Mouse (Mus musculus) stomach, postnatal 0 days (tissue): ENCODE measurements around the gene Smim14. TPM values are rescaled to one million over a fixed set of nuclear protein-coding genes. Genes with fewer than 3 reads are reported as not detected.
A peak's percentile ranks its signal among the peaks of the same experiment; 100 is the strongest.

Experiments
- ATAC-seq: fragments of 200-750 bp; cut with Nextera tagmentation; 2 replicates; pipeline ENCODE4 v1.8.0; 2017; ENCODE audit not compliant: low FRiP score, low TSS enrichment
- DNase-seq: peaks from one replicate; pipeline ENCODE4 v3.0.0-alpha.2; 2016; ENCODE audit warnings: low spot score
- H3K27ac ChIP-seq: fragments of 300-500 bp; sonication (generic); replicated peaks from 2 replicates; pipeline ENCODE4 v1.5.1; 2014; ENCODE audit warnings: mild to moderate bottlenecking, control low read depth
- H3K27me3 ChIP-seq: fragments of 300-500 bp; sonication (generic); 2 replicates; pipeline ENCODE4 v1.6.1; 2014; ENCODE audit warnings: low read length; ENCODE audit not compliant: control insufficient read depth, insufficient read depth
- H3K36me3 ChIP-seq: fragments of 300-500 bp; sonication (generic); 2 replicates; pipeline ENCODE4 v1.6.1; 2014; ENCODE audit warnings: low read length, mixed read lengths; ENCODE audit not compliant: control insufficient read depth, insufficient read depth
- H3K4me1 ChIP-seq: fragments of 300-500 bp; sonication (generic); replicated peaks from 2 replicates; pipeline ENCODE4 v1.6.1; 2014; ENCODE audit warnings: antibody characterized with exemption; ENCODE audit not compliant: control insufficient read depth, insufficient read depth
- H3K4me2 ChIP-seq: fragments of 300-500 bp; sonication (generic); replicated peaks from 2 replicates; pipeline ENCODE4 v1.6.1; 2014; ENCODE audit warnings: low read depth, mild to moderate bottlenecking, control low read depth, moderate library complexity
- H3K4me3 ChIP-seq: fragments of 300-500 bp; sonication (generic); 2 replicates; pipeline ENCODE4 v1.5.1; 2014; ENCODE audit warnings: low read depth, low read length, control low read depth
- H3K9ac ChIP-seq: fragments of 300-500 bp; sonication (generic); 2 replicates; pipeline ENCODE4 v1.6.1; 2014; ENCODE audit warnings: mild to moderate bottlenecking, low read length, control low read depth, mixed read lengths
- H3K9me3 ChIP-seq: fragments of 300-500 bp; sonication (generic); 2 replicates; pipeline ENCODE4 v1.6.1; 2016; ENCODE audit warnings: low read length; ENCODE audit not compliant: control insufficient read depth
- CTCF ChIP-seq: IDR thresholded peaks from 2 replicates; pipeline ENCODE4 v1.5.1; 2016; ENCODE audit warnings: antibody characterized with exemption, low read depth, mild to moderate bottlenecking, moderate library complexity
- EP300 ChIP-seq: optimal IDR thresholded peaks from 2 replicates; pipeline ENCODE3; 2016; ENCODE audit warnings: antibody characterized with exemption
- WGBS: fragments of 180-500 bp; shearing (Covaris S2); extraction: QIAGEN DNeasy Blood & Tissue Kit; methylation state at CpG from one replicate; pipeline ENCODE4 v1.1.7; 2014; 5-methylcytosine and 5-hydroxymethylcytosine counted together
- polyA plus RNA-seq: library from polyadenylated mRNA; unstranded; fragments of >200 nt; fragmentation: Nextera tagmentation; extraction: Ambion mirVana; gene quantifications from 2 replicates; pipeline ENCODE4 v1.2.1, GENCODE M21; 2015

Gene Smim14
- polyA plus RNA-seq, 1 experiment from 2014 or later: 360 TPM

DNA sequence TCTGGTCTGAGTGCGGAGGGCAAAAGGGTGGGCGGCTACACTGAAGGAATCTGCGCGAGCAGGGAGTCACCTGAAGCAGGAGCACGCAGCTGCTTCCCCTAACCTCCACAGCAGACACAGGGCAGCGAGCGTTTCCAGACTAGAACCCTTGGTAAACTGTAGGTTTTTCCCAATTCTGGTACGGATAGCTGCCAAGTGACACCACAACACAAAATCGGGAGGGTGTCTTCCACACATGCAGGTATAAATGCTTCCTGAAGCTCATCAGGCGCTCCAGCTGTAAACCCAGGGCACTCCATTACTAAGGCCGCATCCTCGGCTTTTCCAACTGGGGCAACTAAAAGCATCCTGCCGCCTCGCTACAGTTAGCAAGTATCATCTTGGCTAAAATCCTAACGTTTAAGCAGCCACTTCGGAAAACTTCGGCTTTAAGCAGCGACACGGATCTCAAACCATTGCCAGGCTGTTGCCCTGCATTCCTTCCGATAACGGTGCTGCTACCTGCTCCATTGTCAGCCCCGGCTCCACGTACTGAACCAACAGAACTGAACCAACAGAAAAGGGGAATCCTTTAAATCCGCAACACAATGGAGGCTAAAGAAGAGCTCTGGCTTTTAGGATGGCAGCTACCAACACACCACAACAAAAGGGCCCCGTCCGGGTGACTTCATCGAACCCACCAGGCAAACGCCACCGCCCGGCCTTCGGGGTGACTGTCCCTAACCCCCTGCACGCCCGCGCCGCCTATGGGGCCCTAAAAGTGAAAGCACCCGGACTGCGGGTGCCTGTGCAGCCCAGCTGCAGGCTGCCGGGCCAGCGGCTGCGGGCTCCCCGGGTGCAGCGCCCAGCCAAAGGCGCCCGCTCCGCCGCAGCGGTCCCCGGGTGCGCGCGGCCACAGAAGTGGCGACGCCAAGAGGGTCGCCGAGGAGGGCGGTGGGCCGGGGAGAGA lies 44.9 kb downstream of the Smim14 start:
- ATAC-seq (peak; percentile 83), DNase-seq (peak; percentile 78)
- no peaks in the 10 kb centered on the region for H3K9me3 ChIP-seq
- no peaks in the 10 kb centered on the region for H3K27me3 ChIP-seq
- no peaks in the 10 kb centered on the region for H3K36me3 ChIP-seq
- H3K4me2 ChIP-seq: peak overlapping the region; percentile 67
- WGBS: under 1% methylated on average over 51 of the region's 57 CpGs
- H3K9ac ChIP-seq: peak overlapping the region; percentile 97
- TF ChIP-seq EP300: no peak
- peak; percentile 58 for TF ChIP-seq CTCF
- H3K27ac ChIP-seq: peak overlapping the region; percentile 99
- peak overlapping the region; percentile 90 for H3K4me3 ChIP-seq
- peaks cover 3% of the 10 kb centered on the region; the same call in 1 of the 2 replicates for H3K4me1 ChIP-seq

DNA sequence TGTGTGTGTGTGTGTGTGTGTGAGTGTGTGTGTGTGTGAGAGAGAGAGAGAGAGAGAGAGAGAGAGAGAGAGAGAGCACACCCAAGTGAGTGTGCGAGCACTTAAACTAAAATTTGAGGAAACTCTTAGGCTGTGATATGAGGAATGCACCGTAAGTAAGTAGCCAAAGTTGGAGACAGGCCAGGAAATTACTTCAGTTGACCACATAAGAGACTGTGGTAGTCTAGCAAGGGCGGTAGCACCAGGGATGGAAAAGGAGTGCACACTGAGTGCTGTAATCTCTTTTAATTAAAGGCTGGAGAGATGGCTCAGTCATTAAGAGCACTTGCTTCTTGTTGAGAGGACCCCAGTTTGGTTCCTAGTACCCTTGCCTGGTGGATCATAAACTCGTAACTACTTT lies 47.2 kb downstream of the Smim14 start:
- no peaks in the 10 kb centered on the region for H3K9me3 ChIP-seq
- no peak for TF ChIP-seq CTCF
- no peak for TF ChIP-seq EP300
- no peak for DNase-seq

DNA sequence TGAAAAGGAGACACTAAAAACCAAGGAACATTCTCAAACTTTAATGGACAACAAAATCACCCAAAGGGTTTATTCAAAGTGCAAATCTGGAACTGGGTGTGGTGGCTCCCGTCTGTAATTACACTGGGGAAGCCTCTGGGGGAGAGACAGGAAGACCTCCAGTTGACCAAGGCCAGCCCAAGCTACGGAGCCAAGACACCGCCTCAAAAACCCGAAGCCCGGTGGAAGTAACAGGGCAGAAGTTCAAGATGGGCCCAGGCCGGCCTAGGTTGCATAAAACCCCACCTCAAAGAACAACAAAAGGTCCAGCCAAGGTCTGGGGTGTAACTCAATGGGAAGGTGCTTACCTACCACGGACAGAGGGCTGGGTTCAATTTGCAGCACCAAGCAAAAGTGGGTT lies 48.3 kb downstream of the Smim14 start:
- DNase-seq: no peak

More for the DNA sequence above, 47.2 kb downstream of the Smim14 start:
- H3K4me1 ChIP-seq: peaks cover 3% of the 10 kb centered on the region; the same call in 1 of the 2 replicates
- 50% methylated on average over 4 of the region's 4 CpGs for WGBS
- no peaks in the 10 kb centered on the region for H3K36me3 ChIP-seq
- H3K9ac ChIP-seq: no peak overlapping the region; the same call in 1 of the 2 replicates
- H3K27ac ChIP-seq: no peak overlapping the region
- no peaks in the 10 kb centered on the region for H3K27me3 ChIP-seq
- H3K4me2 ChIP-seq: peak overlapping the region; percentile 11; the same call in 1 of the 2 replicates
- H3K4me3 ChIP-seq: no peak overlapping the region
- no peak for ATAC-seq

DNA sequence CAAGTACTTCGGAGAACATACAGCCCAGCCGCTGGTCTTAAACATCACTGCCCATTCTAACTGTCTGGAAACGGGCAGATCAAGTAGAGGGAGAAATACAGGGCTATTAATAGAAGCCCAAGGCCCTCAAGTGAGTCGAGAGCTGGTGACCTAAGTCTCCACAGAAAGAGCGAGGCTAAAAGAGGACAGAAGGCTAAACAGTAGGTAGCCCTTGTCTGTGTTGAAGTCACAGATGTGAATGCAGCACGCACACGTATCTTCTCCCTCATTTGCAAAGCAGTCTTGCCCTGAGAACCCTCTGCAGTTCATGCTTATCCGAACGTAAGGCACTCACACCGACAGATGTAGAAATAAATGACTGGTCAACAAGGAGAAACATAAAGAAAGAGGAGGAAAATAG lies 49.6 kb downstream of the Smim14 start:
- Histone ChIP-seq H3K4me2 (no peak overlapping the region), H3K9ac (no peak overlapping the region), H3K36me3 (no peaks in the 10 kb centered on the region), H3K4me3 (no peak overlapping the region), H3K4me1 (peaks cover 3% of the 10 kb centered on the region; the same call in 1 of the 2 replicates), H3K27ac (no peak overlapping the region), H3K9me3 (no peaks in the 10 kb centered on the region), H3K27me3 (no peaks in the 10 kb centered on the region)
- 79% methylated on average over 10 of the region's 10 CpGs for WGBS
- no peak for TF ChIP-seq EP300
- no peak for TF ChIP-seq CTCF
- DNase-seq: no peak
- no peak for ATAC-seq

More for the DNA sequence above, 48.3 kb downstream of the Smim14 start:
- peaks cover 3% of the 10 kb centered on the region; the same call in 1 of the 2 replicates for H3K4me1 ChIP-seq
- H3K27me3 ChIP-seq: no peaks in the 10 kb centered on the region
- H3K36me3 ChIP-seq: no peaks in the 10 kb centered on the region
- H3K27ac ChIP-seq: no peak overlapping the region
- H3K9ac ChIP-seq: no peak overlapping the region
- H3K9me3 ChIP-seq: no peaks in the 10 kb centered on the region
- H3K4me3 ChIP-seq: no peak overlapping the region
- no peak for ATAC-seq
- TF ChIP-seq EP300 (no peak), CTCF (no peak)
- H3K4me2 ChIP-seq: 0 out of 2 replicates have a peak overlapping the region, but pooled peaks have one; percentile 8
- 49% methylated on average over 7 of the region's 7 CpGs for WGBS

DNA sequence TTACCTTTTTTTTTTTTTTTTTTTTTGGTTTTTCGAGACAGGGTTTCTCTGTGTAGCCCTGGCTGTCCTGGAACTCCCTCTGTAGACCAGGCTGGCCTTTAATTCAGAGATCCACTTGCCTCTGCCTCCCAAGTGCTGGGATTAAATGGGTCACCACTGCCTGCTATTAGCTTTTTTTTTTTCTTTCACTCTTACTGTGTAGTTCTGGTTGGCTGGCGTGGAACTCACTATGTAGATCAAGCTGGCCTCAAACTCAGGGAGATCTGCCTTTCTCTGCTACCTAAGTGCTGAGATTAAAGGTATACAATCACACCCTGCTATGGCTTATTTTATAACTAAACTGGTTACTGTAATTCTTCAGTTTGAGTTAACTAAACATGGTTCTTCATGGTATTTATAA lies 50.5 kb downstream of the Smim14 start:
- H3K27ac ChIP-seq: no peak overlapping the region
- no peak for TF ChIP-seq CTCF
- TF ChIP-seq EP300: no peak
- no peak overlapping the region for H3K9ac ChIP-seq
- DNase-seq: no peak
- H3K27me3 ChIP-seq: no peaks in the 10 kb centered on the region
- peaks cover 3% of the 10 kb centered on the region; the same call in 1 of the 2 replicates for H3K4me1 ChIP-seq
- H3K4me2 ChIP-seq: no peak overlapping the region
- H3K4me3 ChIP-seq: no peak overlapping the region
- H3K36me3 ChIP-seq: no peaks in the 10 kb centered on the region
- ATAC-seq: no peak
- H3K9me3 ChIP-seq: no peaks in the 10 kb centered on the region
- 78% methylated on average over 2 of the region's 2 CpGs for WGBS

DNA sequence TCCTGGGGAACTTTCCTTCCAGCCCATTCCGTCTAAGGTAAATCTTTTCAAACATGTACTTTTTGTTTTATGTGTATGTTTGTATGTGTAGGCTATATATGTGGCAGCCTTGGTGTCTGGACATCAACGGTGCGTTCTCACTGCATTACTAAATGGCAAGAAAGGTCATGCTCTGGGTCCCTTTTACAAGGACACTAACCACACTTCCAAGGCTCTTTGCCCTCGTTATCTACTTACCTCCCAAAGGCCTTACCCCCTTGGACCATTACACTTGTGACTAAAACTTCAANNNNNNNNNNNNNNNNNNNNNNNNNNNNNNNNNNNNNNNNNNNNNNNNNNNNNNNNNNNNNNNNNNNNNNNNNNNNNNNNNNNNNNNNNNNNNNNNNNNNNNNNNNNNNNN lies 54.0 kb downstream of the Smim14 start:
- no peak overlapping the region for H3K4me2 ChIP-seq
- no peaks in the 10 kb centered on the region for H3K27me3 ChIP-seq
- DNase-seq (no peak), ATAC-seq (no peak)
- no peak overlapping the region for H3K4me3 ChIP-seq
- H3K27ac ChIP-seq: no peak overlapping the region
- H3K9ac ChIP-seq: no peak overlapping the region
- no peaks in the 10 kb centered on the region for H3K9me3 ChIP-seq
- no peaks in the 10 kb centered on the region for H3K36me3 ChIP-seq
- 87% methylated on average over 4 of the region's 4 CpGs for WGBS
- TF ChIP-seq EP300 (no peak), CTCF (no peak)
- no peaks in the 10 kb centered on the region for H3K4me1 ChIP-seq
